Mouse (Mus musculus) regulatory T cell (primary cell): ENCODE data around the gene Plgrkt.
"Not testable (repeated sequence)": the region's sequence is repeated elsewhere in the genome, so short reads cannot be mapped to it uniquely, and the experiment has no call there.

ENCODE experiments used
- in situ Hi-C: fragments of 300-600 bp; cut with MboI, MseI; formaldehyde crosslinking; loops from one replicate; pipeline ENCODE4 v1.15.1; 2025; ENCODE audit warnings: high pct_unique_total_duplicates

Plgrkt gene

GRCm38 (mm10) chr19:29366969-29367622 lies at the start of gene Plgrkt, which contains the start of gene Cd274:
Gene Plgrkt (minus strand): TSS chr19:29367390.
Gene Cd274 (plus strand): TSS chr19:29367455.
- in situ Hi-C loops, result no loop called here

GRCm38 (mm10) chr19:29416393-29416902 lies 49.3 kb upstream of the Plgrkt start:
- in situ Hi-C loops, result no loop called here

- in situ Hi-C loops, result not testable (repeated sequence)
These were observed 47.7 kb upstream of the Plgrkt start for GRCm38 (mm10) chr19:29414917-29415316.

GRCm38 (mm10) chr19:29414513-29414912 lies 47.3 kb upstream of the Plgrkt start:
- in situ Hi-C loops, result no loop called here

- in situ Hi-C loops, result no loop called here
These were observed 45.6 kb upstream of the Plgrkt start for GRCm38 (mm10) chr19:29412476-29413420.

GRCm38 (mm10) chr19:29410619-29411018 lies 43.4 kb upstream of the Plgrkt start, which contains the start of gene Pdcd1lg2:
Gene Pdcd1lg2 (plus strand): TSS chr19:29410919.
- in situ Hi-C loops, result no loop called here

- in situ Hi-C loops, result no loop called here
These were observed 39.1 kb upstream of the Plgrkt start for GRCm38 (mm10) chr19:29406042-29407017.

- in situ Hi-C loops, result no loop called here
These were observed 38.2 kb upstream of the Plgrkt start for GRCm38 (mm10) chr19:29405388-29405787.

- in situ Hi-C loops, result no loop called here
These were observed 36.1 kb upstream of the Plgrkt start for GRCm38 (mm10) chr19:29403251-29403650.

- in situ Hi-C loops, result no loop called here
These were observed 35.4 kb upstream of the Plgrkt start for GRCm38 (mm10) chr19:29402621-29403020.

GRCm38 (mm10) chr19:29400466-29400865 lies 33.3 kb upstream of the Plgrkt start:
- in situ Hi-C loops, result no loop called here

- in situ Hi-C loops, result no loop called here
These were observed 32.6 kb upstream of the Plgrkt start for GRCm38 (mm10) chr19:29399786-29400185.

GRCm38 (mm10) chr19:29396353-29396752 lies 29.2 kb upstream of the Plgrkt start:
- in situ Hi-C loops, result no loop called here

- in situ Hi-C loops, result no loop called here
These were observed 27.5 kb upstream of the Plgrkt start for GRCm38 (mm10) chr19:29394721-29395120.

- in situ Hi-C loops, result no loop called here
These were observed 26.1 kb upstream of the Plgrkt start for GRCm38 (mm10) chr19:29393333-29393732.

- in situ Hi-C loops, result no loop called here
These were observed 24.1 kb upstream of the Plgrkt start for GRCm38 (mm10) chr19:29391279-29391678.

GRCm38 (mm10) chr19:29390483-29390882 lies 23.3 kb upstream of the Plgrkt start:
- in situ Hi-C loops, result no loop called here

GRCm38 (mm10) chr19:29388818-29389217 lies 21.6 kb upstream of the Plgrkt start:
- in situ Hi-C loops, result loop anchor here (10.0 kb wide), 1 partner anchor 66 kb away; no protein-coding TSS in a partner anchor

GRCm38 (mm10) chr19:29385822-29386221 lies 18.6 kb upstream of the Plgrkt start:
- in situ Hi-C loops, result loop anchor here (10.0 kb wide), 1 partner anchor 69 kb away; no protein-coding TSS in a partner anchor

GRCm38 (mm10) chr19:29384994-29385393 lies 17.8 kb upstream of the Plgrkt start:
- in situ Hi-C loops, result loop anchor here (10.0 kb wide), 1 partner anchor 70 kb away; no protein-coding TSS in a partner anchor

GRCm38 (mm10) chr19:29384412-29384811 lies 17.2 kb upstream of the Plgrkt start:
- in situ Hi-C loops, result loop anchor here (10.0 kb wide), 1 partner anchor 70 kb away; no protein-coding TSS in a partner anchor
